Mouse (Mus musculus) limb, embryonic 10.5 days (tissue): ENCODE measurements around the gene Ddost. TPM values are rescaled to one million over a fixed set of nuclear protein-coding genes. Genes with fewer than 3 reads are reported as not detected.
"Not testable (repeated sequence)": the region's sequence is repeated elsewhere in the genome, so short reads cannot be mapped to it uniquely, and the experiment has no call there.

Source experiments
- DNase-seq: peaks from one replicate; pipeline ENCODE4 v3.0.0-alpha.2; 2017; ENCODE audit warnings: low spot score
- H3K27ac ChIP-seq: fragments of 300-500 bp; sonication (generic); 2 replicates; pipeline ENCODE4 v1.5.1; 2016; ENCODE audit warnings: mild to moderate bottlenecking
- H3K27me3 ChIP-seq: fragments of 300-500 bp; sonication (generic); 2 replicates; pipeline ENCODE4 v1.6.1; 2016; ENCODE audit warnings: low read depth, mild to moderate bottlenecking; ENCODE audit not compliant: poor library complexity, severe bottlenecking
- H3K36me3 ChIP-seq: fragments of 300-500 bp; sonication (generic); 2 replicates; pipeline ENCODE4 v1.6.1; 2016; ENCODE audit warnings: mild to moderate bottlenecking, moderate library complexity
- H3K4me1 ChIP-seq: fragments of 300-500 bp; sonication (generic); 2 replicates; pipeline ENCODE4 v1.6.1; 2016
- H3K4me3 ChIP-seq: fragments of 300-500 bp; sonication (generic); 2 replicates; pipeline ENCODE4 v1.5.1; 2016; ENCODE audit warnings: mild to moderate bottlenecking, moderate library complexity
- H3K9me3 ChIP-seq: fragments of 300-500 bp; sonication (generic); replicated peaks from 2 replicates; pipeline ENCODE4 v1.6.1; 2016; ENCODE audit warnings: mild to moderate bottlenecking
- WGBS: fragments of 180-500 bp; shearing (Covaris S2); methylation state at CpG from one replicate; pipeline ENCODE4 v1.1.7; 2016; 5-methylcytosine and 5-hydroxymethylcytosine counted together
- polyA plus RNA-seq: library from polyadenylated mRNA; unstranded; fragments of >200 nt; fragmentation: Nextera tagmentation; extraction: Ambion mirVana; gene quantifications from 2 replicates; pipeline ENCODE4 v1.2.1, GENCODE M21; 2016

Gene Ddost
- polyA plus RNA-seq, 1 experiment from 2014 or later, result 311 TPM

DNA sequence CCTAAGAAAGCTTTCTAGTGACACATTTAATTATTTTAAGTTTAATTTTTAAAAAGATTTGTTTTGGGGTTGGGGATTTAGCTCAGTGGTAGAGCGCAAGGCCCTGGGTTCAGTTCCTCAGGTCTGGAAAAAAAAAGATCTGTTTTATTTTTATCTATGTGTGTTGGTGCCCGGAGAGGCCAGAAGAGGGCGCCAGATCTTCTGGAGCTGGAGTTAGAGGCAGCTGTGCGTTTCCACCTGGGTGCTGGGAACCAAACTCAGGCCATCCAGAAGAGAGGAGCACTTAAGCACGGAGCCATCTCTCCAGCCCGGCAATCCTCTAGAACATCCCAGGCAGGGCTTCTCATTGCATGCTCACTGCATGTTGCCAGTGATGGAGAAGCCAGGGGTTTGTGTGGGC, 11.8 kb downstream of the Ddost start:
- Histone ChIP-seq H3K27ac (no peak overlapping the region), H3K4me1 (no peaks in the 10 kb centered on the region), H3K9me3 (no peaks in the 10 kb centered on the region), H3K27me3 (no peaks in the 10 kb centered on the region), H3K4me3 (no peak overlapping the region), H3K36me3 (peaks cover 78% of the 10 kb centered on the region)
- 90% methylated on average over 6 of the region's 6 CpGs for WGBS
- no peak for DNase-seq

GRCm38 (mm10) chr4:138318509-138319266, 14.2 kb downstream of the Ddost start:
- Histone ChIP-seq H3K4me3 (no peak overlapping the region), H3K36me3 (peaks cover 55% of the 10 kb centered on the region), H3K4me1 (no peaks in the 10 kb centered on the region), H3K27ac (no peak overlapping the region), H3K27me3 (no peaks in the 10 kb centered on the region), H3K9me3 (no peaks in the 10 kb centered on the region)
- 58% methylated on average over 6 of the region's 6 CpGs for WGBS
- DNase-seq, result peak; percentile 75

DNA sequence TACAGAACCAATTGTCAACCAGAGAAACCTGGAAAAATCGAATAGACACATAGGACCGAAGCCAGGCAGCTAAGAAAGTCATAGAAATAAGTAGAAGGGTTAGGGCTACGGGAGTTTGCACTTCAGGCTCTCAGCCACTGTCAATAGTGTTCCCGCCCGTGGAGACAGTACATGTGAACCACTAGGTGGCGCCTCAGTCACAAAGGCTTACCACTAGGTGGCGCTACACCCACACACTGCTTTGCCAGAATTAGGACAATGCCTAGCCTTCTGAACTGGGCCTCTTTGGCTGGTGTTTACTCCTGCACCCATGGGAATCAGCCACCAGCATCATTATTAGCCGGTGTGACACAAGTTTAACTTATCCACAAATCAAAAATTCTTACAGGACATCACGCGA, 15.0 kb downstream of the Ddost start:
- peak; percentile 91 for DNase-seq
- Histone ChIP-seq H3K9me3 (no peaks in the 10 kb centered on the region), H3K36me3 (peaks cover 46% of the 10 kb centered on the region), H3K4me3 (no peak overlapping the region), H3K27ac (no peak overlapping the region), H3K4me1 (no peaks in the 10 kb centered on the region), H3K27me3 (no peaks in the 10 kb centered on the region)
- 38% methylated on average over 10 of the region's 10 CpGs for WGBS

- WGBS, result 84% methylated on average over 11 of the region's 11 CpGs
- peaks cover 34% of the 10 kb centered on the region for H3K36me3 ChIP-seq
- peaks cover 6% of the 10 kb centered on the region; the same call in 1 of the 2 replicates for H3K4me1 ChIP-seq
- H3K4me3 ChIP-seq, result no peak overlapping the region
- no peak overlapping the region for H3K27ac ChIP-seq
- no peaks in the 10 kb centered on the region for H3K9me3 ChIP-seq
- no peak for DNase-seq
- no peaks in the 10 kb centered on the region for H3K27me3 ChIP-seq
Measured at GRCm38 (mm10) chr4:138320711-138321110, 16.2 kb downstream of the Ddost start.

DNA sequence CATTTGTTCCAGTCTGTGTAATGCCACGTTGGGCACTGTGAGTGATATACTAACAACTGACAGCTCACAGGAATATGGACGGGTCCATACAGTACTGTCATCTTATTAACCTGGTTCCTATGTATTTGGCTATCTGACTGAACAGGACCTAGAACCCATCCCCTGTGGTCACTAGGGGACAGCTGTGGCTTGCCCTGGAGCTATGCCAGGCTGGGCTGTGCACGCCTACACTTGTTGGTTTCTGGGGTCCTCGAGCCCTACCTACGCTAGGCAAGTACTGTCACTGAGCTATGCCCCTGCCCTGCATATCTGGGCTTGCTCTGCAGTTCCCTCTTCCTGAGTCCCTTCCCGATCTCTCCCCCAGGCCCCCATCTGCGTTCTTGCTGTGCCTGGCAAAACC, 17.0 kb downstream of the Ddost start:
- H3K4me1 ChIP-seq, result peaks cover 13% of the 10 kb centered on the region
- H3K36me3 ChIP-seq, result peaks cover 27% of the 10 kb centered on the region
- no peak overlapping the region for H3K4me3 ChIP-seq
- no peak for DNase-seq
- H3K27ac ChIP-seq, result no peak overlapping the region
- WGBS, result 77% methylated on average over 7 of the region's 7 CpGs
- no peaks in the 10 kb centered on the region for H3K9me3 ChIP-seq
- no peaks in the 10 kb centered on the region for H3K27me3 ChIP-seq

GRCm38 (mm10) chr4:138322692-138323091, 18.2 kb downstream of the Ddost start:
- peaks cover 15% of the 10 kb centered on the region; the same call in 1 of the 2 replicates for H3K36me3 ChIP-seq
- no peak for DNase-seq
- no peak overlapping the region for H3K27ac ChIP-seq
- H3K4me3 ChIP-seq, result no peak overlapping the region
- H3K4me1 ChIP-seq, result peaks cover 14% of the 10 kb centered on the region
- 86% methylated on average over 4 of the region's 4 CpGs for WGBS
- no peaks in the 10 kb centered on the region for H3K27me3 ChIP-seq
- no peaks in the 10 kb centered on the region for H3K9me3 ChIP-seq

DNA sequence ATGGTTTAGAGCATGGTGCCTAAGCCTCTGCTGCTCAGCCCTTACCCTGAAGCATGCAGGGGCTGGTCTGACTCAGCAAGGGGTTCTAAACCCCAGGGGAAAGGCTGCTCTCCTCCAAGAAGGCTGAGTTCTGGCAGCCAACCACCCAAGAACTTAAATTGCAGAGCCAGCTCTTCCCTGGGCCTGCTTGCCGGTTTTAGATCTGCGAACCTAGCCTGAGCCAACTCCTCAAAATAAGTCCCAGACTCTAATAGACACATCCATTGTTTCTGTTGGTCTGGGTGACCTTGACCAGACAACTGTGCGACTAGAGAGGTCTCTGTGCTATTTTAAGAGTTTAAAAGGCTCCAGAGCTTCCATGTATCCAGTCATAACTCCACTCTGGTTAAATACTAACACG, 19.2 kb downstream of the Ddost start:
- Histone ChIP-seq H3K36me3 (peaks cover 11% of the 10 kb centered on the region; the same call in 1 of the 2 replicates), H3K9me3 (no peaks in the 10 kb centered on the region), H3K27me3 (no peaks in the 10 kb centered on the region), H3K4me3 (no peak overlapping the region), H3K4me1 (peaks cover 14% of the 10 kb centered on the region), H3K27ac (no peak overlapping the region)
- no peak for DNase-seq
- 86% methylated on average over 4 of the region's 4 CpGs for WGBS

GRCm38 (mm10) chr4:138324451-138324850, 19.9 kb downstream of the Ddost start:
- no peak for DNase-seq
- Histone ChIP-seq H3K4me3 (no peak overlapping the region), H3K36me3 (peaks cover 11% of the 10 kb centered on the region; the same call in 1 of the 2 replicates), H3K4me1 (peaks cover 14% of the 10 kb centered on the region), H3K9me3 (no peaks in the 10 kb centered on the region), H3K27ac (no peak overlapping the region), H3K27me3 (no peaks in the 10 kb centered on the region)
- 89% methylated on average over 3 of the region's 3 CpGs for WGBS

DNA sequence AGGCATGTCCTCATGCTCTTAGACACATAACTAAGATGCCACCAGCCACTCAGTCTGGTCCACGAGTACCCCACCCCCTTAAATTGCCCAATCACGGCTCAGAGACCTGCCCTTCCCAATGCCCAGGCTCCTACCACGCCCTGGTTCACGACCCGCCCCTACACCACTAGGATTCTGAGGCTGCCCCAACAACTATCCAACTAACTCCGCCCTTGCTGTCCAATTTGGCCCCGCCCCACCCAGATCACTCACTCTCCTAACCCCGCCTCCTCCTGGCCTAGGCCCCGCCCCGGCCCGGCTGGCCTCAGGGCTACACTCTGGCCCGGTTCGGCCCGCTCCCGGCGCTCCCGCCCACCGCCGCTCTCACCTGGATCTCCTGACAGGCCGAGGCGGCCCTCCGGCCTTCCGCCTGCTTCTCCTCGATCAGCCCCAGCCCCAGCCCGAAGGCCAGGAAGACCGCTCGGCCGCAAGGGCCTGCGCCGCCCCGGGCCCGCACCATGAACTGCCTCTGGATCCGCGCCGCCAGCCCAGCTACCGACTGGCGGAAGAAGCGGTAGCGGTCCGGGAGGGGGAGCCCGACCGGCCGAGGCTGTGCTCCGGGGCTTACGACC, 21.0 kb downstream of the Ddost start:
- no peaks in the 10 kb centered on the region for H3K9me3 ChIP-seq
- WGBS, result under 1% methylated on average over 44 of the region's 45 CpGs
- DNase-seq, result peak; percentile 91
- peak overlapping the region; percentile 96 for H3K27ac ChIP-seq
- H3K4me1 ChIP-seq, result peaks cover 21% of the 10 kb centered on the region
- peaks cover 3% of the 10 kb centered on the region; the same call in 1 of the 2 replicates for H3K27me3 ChIP-seq
- H3K36me3 ChIP-seq, result peaks cover 2% of the 10 kb centered on the region; the same call in 1 of the 2 replicates
- peak overlapping the region; percentile 92 for H3K4me3 ChIP-seq

DNA sequence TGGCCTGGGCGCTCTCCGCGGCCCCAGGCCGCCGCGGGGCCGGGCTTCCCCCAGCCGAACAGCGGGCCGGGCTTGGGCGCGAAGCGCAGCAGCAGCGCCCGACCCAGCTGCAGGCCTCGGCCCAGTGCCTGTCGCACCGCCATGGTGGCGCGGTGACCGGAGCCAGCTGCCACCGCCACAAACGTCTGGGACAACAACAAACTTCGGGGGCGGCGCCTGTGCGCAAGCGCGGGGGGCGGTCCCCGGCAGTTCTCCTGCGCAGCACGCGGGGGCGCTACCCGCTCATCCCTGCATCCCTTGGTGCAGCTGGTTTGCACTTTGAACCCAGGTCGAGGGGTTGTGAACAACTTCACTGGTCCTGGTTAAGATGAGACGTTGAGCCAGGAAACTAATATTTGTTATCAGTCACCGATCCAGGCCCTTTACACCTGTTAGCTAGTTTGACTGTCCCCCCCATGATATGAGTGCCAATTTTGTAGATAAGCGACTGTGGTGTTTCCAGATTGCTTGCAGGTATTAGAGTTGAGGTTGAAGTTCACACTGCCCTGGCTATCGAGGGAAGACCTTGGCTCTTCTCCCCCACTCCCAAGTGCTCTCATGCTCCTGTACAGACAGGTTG, 21.7 kb downstream of the Ddost start, which contains the start of gene Pink1:
TSS of gene Pink1 (minus strand) at position 231 of the 619 bp plus-strand sequence.
- H3K4me3 ChIP-seq, result peak within 1 kb of the TSS; percentile 92
- H3K27me3 ChIP-seq, result peaks cover 9% of the 10 kb centered on the region
- H3K4me1 ChIP-seq, result peaks cover 22% of the 10 kb centered on the region
- H3K27ac ChIP-seq, result peak within 1 kb of the TSS; percentile 96
- peak; percentile 90 for DNase-seq
- H3K9me3 ChIP-seq, result no peaks in the 10 kb centered on the region
- WGBS, result 5% methylated on average over 40 of the region's 41 CpGs
- H3K36me3 ChIP-seq, result no peaks in the 10 kb centered on the region

DNA sequence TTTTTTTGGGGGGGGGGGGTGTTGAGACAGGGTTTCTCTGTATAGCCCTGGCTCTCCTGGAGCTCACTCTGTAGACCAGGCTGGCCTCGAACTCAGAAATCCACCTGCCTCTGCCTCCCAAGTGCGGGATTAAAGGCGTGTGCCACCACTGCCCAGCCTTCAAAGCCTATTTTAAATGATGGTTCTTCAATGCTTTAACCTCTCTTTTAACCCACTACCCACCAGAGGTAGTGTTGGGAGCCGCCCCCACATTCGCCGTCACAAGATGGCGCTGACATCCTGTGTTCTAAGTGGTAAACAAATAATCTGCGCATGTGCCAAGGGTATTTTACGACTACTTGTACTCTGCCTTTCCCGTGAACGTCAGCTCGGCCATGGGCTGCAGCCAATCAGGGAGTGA, 22.6 kb downstream of the Ddost start:
- not testable (repeated sequence) for H3K9me3 ChIP-seq, DNase-seq, H3K4me3 ChIP-seq, H3K36me3 ChIP-seq
- Histone ChIP-seq H3K27ac (peak overlapping the region; percentile 96; the same call in 1 of the 2 replicates), H3K4me1 (peaks cover 22% of the 10 kb centered on the region), H3K27me3 (peaks cover 18% of the 10 kb centered on the region)
- 68% methylated on average over 9 of the region's 12 CpGs for WGBS

DNA sequence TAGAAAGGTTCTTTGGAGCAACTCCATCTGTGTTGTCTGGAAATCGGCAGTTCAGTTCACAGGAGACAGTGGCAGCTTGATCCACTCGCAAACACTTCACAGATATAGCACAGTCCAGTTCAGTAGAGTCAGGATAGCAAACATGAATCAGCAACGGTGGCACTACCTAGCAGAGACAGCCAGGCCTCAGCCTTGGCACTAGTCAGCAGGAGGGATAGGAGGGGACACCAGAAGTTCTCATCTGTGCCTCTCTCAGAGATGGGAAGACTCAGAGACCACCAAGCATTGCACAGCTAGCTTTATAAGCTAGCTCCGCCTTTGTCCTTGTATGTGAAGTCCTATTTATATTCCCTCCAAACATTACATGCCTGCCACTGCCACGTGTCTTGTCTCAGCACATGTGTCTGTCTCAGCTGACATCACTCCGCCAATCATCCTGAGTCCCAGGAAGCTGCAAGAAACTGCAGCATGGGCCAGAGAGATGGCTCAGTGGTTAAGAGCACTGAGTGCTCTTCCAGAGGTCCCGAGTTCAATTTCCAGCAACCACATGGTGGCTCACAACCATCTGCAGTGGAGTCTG, 23.5 kb downstream of the Ddost start:
- H3K27ac ChIP-seq, result 0 out of 2 replicates have a peak overlapping the region, but pooled peaks have one; percentile 54

More for the DNA sequence above, 23.5 kb downstream of the Ddost start:
- no peaks in the 10 kb centered on the region for H3K9me3 ChIP-seq
- H3K4me1 ChIP-seq, result peaks cover 22% of the 10 kb centered on the region
- no peak for DNase-seq
- WGBS, result 77% methylated on average over 7 of the region's 7 CpGs
- H3K36me3 ChIP-seq, result no peaks in the 10 kb centered on the region
- H3K27me3 ChIP-seq, result peaks cover 22% of the 10 kb centered on the region
- peak overlapping the region; percentile 42 for H3K4me3 ChIP-seq
